Comparison of ENCODE assay signal across 8 mouse cellular contexts in the genomic region with DNA sequence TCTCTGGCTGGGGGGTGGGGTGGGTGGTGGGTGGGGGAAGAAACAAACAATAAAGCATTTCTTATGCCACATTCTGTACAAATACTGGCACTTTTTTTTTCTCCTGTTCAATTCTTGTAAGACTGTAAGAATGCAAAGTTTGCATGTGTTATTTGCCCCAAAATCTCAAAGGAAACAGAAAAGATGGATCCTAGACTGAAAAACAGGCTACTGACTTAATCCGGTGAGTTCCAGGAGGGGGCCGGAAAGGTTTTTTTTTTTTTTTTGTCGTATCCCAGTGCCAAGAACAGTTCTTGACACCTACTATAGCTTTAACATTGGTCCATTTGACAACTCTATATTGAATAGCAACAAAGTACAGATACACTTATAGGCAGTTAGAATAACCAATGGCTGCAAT. TPM values are rescaled to one million over a fixed set of nuclear protein-coding genes. Genes with fewer than 3 reads are reported as not detected.
A peak's percentile ranks its signal among the peaks of the same experiment; 100 is the strongest.
DNase-seq lines count a peak whose midpoint lies in the region; ATAC-seq and TF ChIP-seq lines count a peak whose summit lies in the region.

No protein-coding gene starts in this region.

- no peaks in the 10 kb centered on the region for H3K36me3 ChIP-seq in kidney, embryonic 15.5 days
- no peaks in the 10 kb centered on the region for H3K36me3 ChIP-seq in embryonic facial prominence, embryonic 11.5 days (replicated peaks; ENCODE audit: control insufficient read depth, insufficient read depth, low read depth, low read length)
- no peaks in the 10 kb centered on the region for H3K36me3 ChIP-seq in intestine, embryonic 14.5 days (ENCODE audit: control insufficient read depth, insufficient read depth, low read length)
- no peaks in the 10 kb centered on the region for H3K36me3 ChIP-seq in midbrain, postnatal 0 days (ENCODE audit: insufficient read depth, low read length)

- intact Hi-C loops in left cerebral cortex, postnatal 36 days (cut with DNase I): no loop called here

- no peaks in the 10 kb centered on the region for H3K27me3 ChIP-seq in kidney, embryonic 15.5 days
- no peaks in the 10 kb centered on the region for H3K27me3 ChIP-seq in embryonic facial prominence, embryonic 11.5 days (ENCODE audit: control insufficient read depth, insufficient read depth, low read length)
- no peaks in the 10 kb centered on the region for H3K27me3 ChIP-seq in intestine, embryonic 14.5 days (replicated peaks; ENCODE audit: control insufficient read depth, insufficient read depth, low read length)
- no peaks in the 10 kb centered on the region for H3K27me3 ChIP-seq in midbrain, postnatal 0 days (ENCODE audit: insufficient read depth, low read length)

- 30% methylated on average over 3 of the region's 3 CpGs for WGBS in kidney, embryonic 15.5 days
- WGBS in embryonic facial prominence, embryonic 11.5 days: 33% methylated on average over 3 of the region's 3 CpGs
- whole genome bisulfite sequencing in intestine, embryonic 14.5 days: 37% methylated on average over 3 of the region's 3 CpGs
- 27% methylated on average over 3 of the region's 3 CpGs for whole genome bisulfite sequencing in midbrain, postnatal 0 days

- peak overlapping the region; percentile 63 for H3K4me2 ChIP-seq in kidney, embryonic 15.5 days
- H3K4me2 ChIP-seq in embryonic facial prominence, embryonic 11.5 days (ENCODE audit: low read depth, low read length): peak overlapping the region; percentile 21; the same call in 1 of the 2 replicates
- H3K4me2 ChIP-seq in intestine, embryonic 14.5 days (ENCODE audit: low read length): peak overlapping the region; percentile 58
- peak overlapping the region; percentile 56 for H3K4me2 ChIP-seq in midbrain, postnatal 0 days (ENCODE audit: low read depth, low read length, poor library complexity, severe bottlenecking)

- H3K9ac ChIP-seq in kidney, embryonic 15.5 days: no peak overlapping the region
- H3K9ac ChIP-seq in embryonic facial prominence, embryonic 11.5 days (replicated peaks; ENCODE audit: low read length): peak overlapping the region; percentile 41; the same call in 1 of the 2 replicates
- H3K9ac ChIP-seq in intestine, embryonic 14.5 days (ENCODE audit: low read length): no peak overlapping the region
- no peak overlapping the region; the same call in 1 of the 2 replicates for H3K9ac ChIP-seq in midbrain, postnatal 0 days (replicated peaks; ENCODE audit: low read length, poor library complexity, severe bottlenecking)

- ATAC-seq in kidney, embryonic 15.5 days (replicated peaks; ENCODE audit: low FRiP score): no peak
- no peak for ATAC-seq in embryonic facial prominence, embryonic 11.5 days (replicated peaks; ENCODE audit: insufficient number of reproducible peaks, low FRiP score, low TSS enrichment, low read depth)
- no peak for ATAC-seq in intestine, embryonic 14.5 days (replicated peaks; ENCODE audit: low FRiP score, low TSS enrichment, low read depth)
- ATAC-seq in midbrain, postnatal 0 days (ENCODE audit: low FRiP score): no peak; the same call in 1 of the 2 replicates

- no peak for TF ChIP-seq CTCF in midbrain, postnatal 0 days (IDR thresholded peaks at IDR 0.05)

- no peak for DNase-seq in kidney, adult 9 months
- DNase-seq in embryonic facial prominence, embryonic 11.5 days (ENCODE audit: low spot score): no peak
- no peak for DNase-seq in intestine, embryonic 14.5 days (ENCODE audit: low spot score)
- DNase-seq in midbrain, postnatal 0 days (ENCODE audit: low spot score): no peak
- DNase-seq in spleen, postnatal 4 days (ENCODE audit: low spot score in 2 of 2): no peak
- no peak for DNase-seq in left cerebral cortex, postnatal 36 days (ENCODE audit: low spot score in 2 of 2)
- no peak for DNase-seq in cerebellum, postnatal 10 days

- H3K9me3 ChIP-seq in kidney, embryonic 15.5 days (replicated peaks): no peaks in the 10 kb centered on the region
- no peaks in the 10 kb centered on the region for H3K9me3 ChIP-seq in embryonic facial prominence, embryonic 11.5 days (replicated peaks; ENCODE audit: control insufficient read depth, low read length)
- H3K9me3 ChIP-seq in intestine, embryonic 14.5 days (ENCODE audit: control insufficient read depth, low read length): no peaks in the 10 kb centered on the region
- no peaks in the 10 kb centered on the region for H3K9me3 ChIP-seq in midbrain, postnatal 0 days (ENCODE audit: low read length)

- peak overlapping the region; percentile 89 for H3K4me3 ChIP-seq in kidney, embryonic 15.5 days (replicated peaks)
- H3K4me3 ChIP-seq in embryonic facial prominence, embryonic 11.5 days (ENCODE audit: low read depth, low read length): peak overlapping the region; percentile 51
- peak overlapping the region; percentile 69 for H3K4me3 ChIP-seq in intestine, embryonic 14.5 days (ENCODE audit: low read depth, low read length)
- H3K4me3 ChIP-seq in midbrain, postnatal 0 days (ENCODE audit: low read depth, low read length): peak overlapping the region; percentile 78

- H3K4me1 ChIP-seq in kidney, embryonic 15.5 days: peaks cover 15% of the 10 kb centered on the region
- no peaks in the 10 kb centered on the region for H3K4me1 ChIP-seq in embryonic facial prominence, embryonic 11.5 days (ENCODE audit: control insufficient read depth, insufficient read depth, low read length)
- peaks cover 11% of the 10 kb centered on the region for H3K4me1 ChIP-seq in intestine, embryonic 14.5 days (replicated peaks; ENCODE audit: control insufficient read depth, insufficient read depth, low read length)
- peaks cover 6% of the 10 kb centered on the region for H3K4me1 ChIP-seq in midbrain, postnatal 0 days (ENCODE audit: insufficient read depth, low read length)

- peak overlapping the region; percentile 54; the same call in 1 of the 2 replicates for H3K27ac ChIP-seq in kidney, embryonic 15.5 days
- H3K27ac ChIP-seq in embryonic facial prominence, embryonic 11.5 days (replicated peaks; ENCODE audit: low read depth, low read length): no peak overlapping the region
- H3K27ac ChIP-seq in intestine, embryonic 14.5 days (ENCODE audit: low read depth): peak overlapping the region; percentile 91; the same call in 1 of the 2 replicates
- peak overlapping the region; percentile 93; the same call in 1 of the 2 replicates for H3K27ac ChIP-seq in midbrain, postnatal 0 days (ENCODE audit: low read depth, low read length)

RNA-seq across cellular contexts. Expression of a gene that starts 0.5 kb away (rescaled TPM):
- 70.8 and 79.5 TPM in 2 replicates for polyA plus RNA-seq in kidney, embryonic 15.5 days (2015; fragmentation: Nextera tagmentation; extraction: Ambion mirVana)
- 85.9 and 90.5 TPM in 2 replicates for polyA plus RNA-seq in embryonic facial prominence, embryonic 11.5 days (2014; fragmentation: Nextera tagmentation; extraction: Ambion mirVana)
- 72.7 and 76.0 TPM in 2 replicates for polyA plus RNA-seq in intestine, embryonic 14.5 days (2014; fragmentation: Nextera tagmentation; extraction: Ambion mirVana)
- 51.4 and 51.9 TPM in 2 replicates for total RNA-seq in midbrain, postnatal 0 days (2014; rRNA removed)
- 46.0 and 48.4 TPM in 2 replicates for polyA plus RNA-seq in midbrain, postnatal 0 days (2015; fragmentation: Nextera tagmentation; extraction: Ambion mirVana)
- 10 to 100 TPM; 63.0 to 64.6 TPM for total RNA-seq in left cerebral cortex, postnatal 36 days (2021)

RNA-seq across cellular contexts. Expression of a gene that starts 36.2 kb away (rescaled TPM):
- 10.1 and 10.7 TPM in 2 replicates for polyA plus RNA-seq in kidney, embryonic 15.5 days (2015; fragmentation: Nextera tagmentation; extraction: Ambion mirVana)
- polyA plus RNA-seq in embryonic facial prominence, embryonic 11.5 days (2014; fragmentation: Nextera tagmentation; extraction: Ambion mirVana): 8.1 and 9.3 TPM in 2 replicates
- 6.6 and 8.5 TPM in 2 replicates for polyA plus RNA-seq in intestine, embryonic 14.5 days (2014; fragmentation: Nextera tagmentation; extraction: Ambion mirVana)
- 59.5 and 78.3 TPM in 2 replicates for total RNA-seq in midbrain, postnatal 0 days (2014; rRNA removed)
- polyA plus RNA-seq in midbrain, postnatal 0 days (2015; fragmentation: Nextera tagmentation; extraction: Ambion mirVana): 12.1 and 13.8 TPM in 2 replicates
- total RNA-seq in left cerebral cortex, postnatal 36 days (2021): 10 to 100 TPM; 59.9 to 60.5 TPM
